Mouse (Mus musculus) myocyte (in vitro differentiated cells): ENCODE measurements around the gene St6galnac4.

Experiments used
- MAX ChIP-seq: IDR thresholded peaks from one replicate; pipeline ENCODE4 v1.6.1; 2011; ENCODE audit warnings: low read depth, mild to moderate bottlenecking, control low read depth
- POLR2A ChIP-seq: IDR thresholded peaks from one replicate; pipeline ENCODE4 v1.6.1; 2011; ENCODE audit warnings: low read depth, mild to moderate bottlenecking, control low read depth, moderate library complexity; ENCODE audit not compliant: insufficient read length

- TF ChIP-seq MAX (no peak), POLR2A (peak; percentile 49)
These were observed 39.2 kb downstream of the St6galnac4 start for GRCm38 (mm10) chr2:32625873-32626694.
